Mouse (Mus musculus): ENCODE results near the gene Aph1a. TPM values are rescaled to one million over a fixed set of nuclear protein-coding genes. Genes with fewer than 3 reads are reported as not detected.

The Aph1a gene
- polyA plus RNA-seq, 1 experiment from 2014 or later, result 33.9 TPM

DNA sequence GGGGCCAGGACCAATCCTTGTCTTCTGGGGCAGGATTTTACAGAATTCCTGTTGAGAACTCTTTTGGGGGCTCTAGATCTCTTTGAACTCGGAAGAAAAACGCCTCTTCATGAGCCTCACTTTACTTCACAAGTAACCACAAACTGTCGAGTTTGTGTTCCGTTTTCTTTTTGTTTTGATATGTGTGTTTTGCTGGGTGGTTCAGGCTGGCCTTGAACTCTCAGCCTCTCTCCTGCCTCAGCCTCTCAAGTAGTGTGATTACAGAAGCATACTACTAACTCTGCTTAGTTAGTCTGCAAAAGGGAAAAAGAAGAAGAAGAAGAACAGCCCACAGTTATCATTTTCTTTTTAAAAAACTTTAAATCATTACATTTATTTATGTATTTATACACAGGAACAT is 30.4 kb downstream of the Aph1a start:
- Histone ChIP-seq H3K4me3 (no peak overlapping the region), H3K27ac (replicated peaks) (no peak overlapping the region), H3K4me1 (peaks cover 16% of the 10 kb centered on the region), H3K9ac (no peak overlapping the region), H3K4me2 (no peak overlapping the region), H3K36me3 (no peaks in the 10 kb centered on the region), H3K27me3 (replicated peaks) (no peaks in the 10 kb centered on the region), H3K9me3 (no peaks in the 10 kb centered on the region)
- no peak for ATAC-seq (ENCODE audit: extremely low read depth, insufficient number of reproducible peaks, low FRiP score, low TSS enrichment)
- WGBS, result 57% methylated on average over 4 of the region's 4 CpGs

DNA sequence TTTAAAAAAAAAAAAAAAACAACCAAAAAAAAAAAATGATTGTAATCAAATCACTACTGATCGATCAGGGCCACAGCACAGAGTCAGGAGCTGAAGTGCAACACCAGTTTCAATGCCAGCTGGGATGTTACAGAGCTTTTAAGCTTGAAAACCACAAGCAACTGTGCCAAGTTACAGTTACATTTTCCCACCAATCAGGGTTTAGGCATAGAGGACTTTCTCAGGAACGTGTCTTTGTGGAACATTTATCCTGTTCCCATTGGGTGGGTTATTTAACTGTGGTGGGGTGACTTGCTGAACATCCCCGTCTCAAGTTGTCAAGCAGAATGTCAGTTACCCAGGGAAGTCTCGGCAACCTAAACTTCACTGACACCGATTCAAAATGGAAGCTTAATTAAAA is 31.3 kb downstream of the Aph1a start:
- no peak overlapping the region for H3K4me2 ChIP-seq
- H3K4me3 ChIP-seq, result no peak overlapping the region
- ATAC-seq (ENCODE audit: extremely low read depth, insufficient number of reproducible peaks, low FRiP score, low TSS enrichment), result no peak
- H3K27me3 ChIP-seq (replicated peaks), result no peaks in the 10 kb centered on the region
- H3K27ac ChIP-seq (replicated peaks), result no peak overlapping the region
- H3K36me3 ChIP-seq, result no peaks in the 10 kb centered on the region
- peaks cover 16% of the 10 kb centered on the region for H3K4me1 ChIP-seq
- WGBS, result 71% methylated on average over 5 of the region's 5 CpGs
- H3K9me3 ChIP-seq, result no peaks in the 10 kb centered on the region
- no peak overlapping the region for H3K9ac ChIP-seq

DNA sequence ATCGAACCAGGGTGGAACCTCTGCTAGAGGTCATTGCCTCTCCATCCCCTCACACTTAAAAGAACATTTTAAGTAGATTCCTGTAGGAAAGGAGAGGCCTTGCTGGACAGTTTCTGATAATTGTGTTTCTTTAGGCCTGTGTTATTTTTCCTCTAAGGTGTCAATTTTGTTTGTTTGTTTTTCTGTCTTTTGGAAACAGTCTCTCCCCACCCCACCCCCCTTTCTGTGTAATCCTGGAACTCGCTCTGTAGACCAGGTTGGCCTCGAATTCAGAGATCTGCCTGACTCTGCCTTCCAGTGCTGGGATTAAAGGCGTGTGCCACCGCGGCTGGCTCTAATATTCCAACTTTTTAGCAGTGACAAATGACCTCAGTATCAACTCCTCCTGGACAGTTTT is 34.5 kb downstream of the Aph1a start:
- no peak for ATAC-seq (ENCODE audit: extremely low read depth, insufficient number of reproducible peaks, low FRiP score, low TSS enrichment)
- H3K4me3 ChIP-seq, result peak overlapping the region; percentile 90
- peak overlapping the region; percentile 83 for H3K4me2 ChIP-seq
- H3K9ac ChIP-seq, result peak overlapping the region; percentile 82
- peaks cover 34% of the 10 kb centered on the region for H3K4me1 ChIP-seq
- peak overlapping the region; percentile 87 for H3K27ac ChIP-seq (replicated peaks)
- H3K27me3 ChIP-seq (replicated peaks), result no peaks in the 10 kb centered on the region
- H3K9me3 ChIP-seq, result no peaks in the 10 kb centered on the region
- WGBS, result 52% methylated on average over 6 of the region's 6 CpGs
- peaks cover under 1% of the 10 kb centered on the region; the same call in 1 of the 2 replicates for H3K36me3 ChIP-seq

- peak within 1 kb of the TSS; percentile 88 for H3K27ac ChIP-seq (replicated peaks)
- H3K4me1 ChIP-seq, result peaks cover 34% of the 10 kb centered on the region
- peaks cover 6% of the 10 kb centered on the region for H3K36me3 ChIP-seq
- peak; percentile 99 for ATAC-seq (ENCODE audit: extremely low read depth, insufficient number of reproducible peaks, low FRiP score, low TSS enrichment)
- H3K9me3 ChIP-seq, result no peaks in the 10 kb centered on the region
- peak within 1 kb of the TSS; percentile 83 for H3K4me2 ChIP-seq
- H3K27me3 ChIP-seq (replicated peaks), result no peaks in the 10 kb centered on the region
- under 1% methylated on average over 49 of the region's 49 CpGs for WGBS
- H3K9ac ChIP-seq, result peak within 1 kb of the TSS; percentile 98
- H3K4me3 ChIP-seq, result peak within 1 kb of the TSS; percentile 90
These were observed 35.1 kb downstream of the Aph1a start, which contains the start of gene Anp32e for GRCm38 (mm10) chr3:95928658-95929503. TSS of gene Anp32e (plus strand) at chr3:95929246.

DNA sequence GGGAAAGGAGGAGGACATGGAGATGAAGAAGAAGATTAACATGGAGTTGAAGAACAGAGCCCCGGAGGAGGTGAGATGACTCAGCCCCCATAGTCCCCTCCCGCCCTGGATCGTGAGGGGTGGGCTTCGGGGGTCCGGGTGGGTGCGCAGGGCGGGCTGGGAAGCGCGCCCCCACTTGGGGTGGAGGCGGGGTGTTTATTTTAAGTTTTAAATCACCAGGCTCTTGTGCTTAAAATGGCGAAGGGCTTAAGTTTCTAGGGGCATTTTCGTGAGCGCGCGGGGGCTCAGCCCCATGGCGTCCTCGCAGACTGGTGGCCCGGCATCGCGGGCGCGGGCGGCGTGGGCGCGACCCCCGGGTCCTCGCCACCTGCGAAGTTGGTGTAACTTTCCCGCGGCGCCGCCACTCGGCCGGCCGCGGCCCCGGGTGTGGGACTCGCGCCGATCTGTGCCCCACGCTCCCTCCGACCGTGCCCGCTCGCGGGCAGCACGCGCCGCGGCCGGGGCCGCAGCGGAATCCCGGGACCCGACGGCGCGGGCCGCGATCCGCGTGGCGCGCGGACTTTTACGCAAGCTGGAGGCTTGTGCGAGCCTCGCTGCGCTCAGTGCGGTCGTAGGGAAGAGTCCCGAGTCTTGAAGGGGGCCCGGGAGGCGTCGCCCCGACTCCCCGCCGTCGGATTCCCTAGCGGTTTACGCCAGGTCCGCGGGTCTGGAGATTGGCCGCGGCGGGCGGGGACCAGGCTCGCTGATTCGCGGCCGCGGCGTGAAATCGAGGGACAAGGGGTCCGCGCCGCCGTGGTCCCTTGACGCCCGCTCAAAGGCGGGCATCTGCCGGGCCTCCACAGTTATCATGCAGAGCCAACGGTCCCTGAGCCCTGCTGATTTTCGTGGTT is 36.1 kb downstream of the Aph1a start:
- ATAC-seq (ENCODE audit: extremely low read depth, insufficient number of reproducible peaks, low FRiP score, low TSS enrichment), result no peak; the same call in 1 of the 2 replicates
- WGBS, result under 1% methylated on average over 105 of the region's 105 CpGs

DNA sequence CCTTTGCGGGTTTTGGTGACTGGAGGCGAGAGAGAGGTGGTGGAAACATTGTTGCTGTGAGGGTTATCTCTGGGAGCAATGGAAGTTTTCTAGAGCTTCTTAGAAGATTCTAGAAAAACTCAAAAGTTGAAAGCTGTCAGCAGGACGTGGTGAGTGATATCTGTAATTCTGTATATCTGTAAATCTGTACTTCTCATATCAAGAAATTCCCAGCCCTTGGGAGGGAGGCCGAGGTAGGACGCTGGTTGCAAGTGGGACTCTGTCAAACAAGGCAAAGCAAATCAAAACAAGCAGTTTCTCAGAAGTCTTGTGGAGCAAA is 36.7 kb downstream of the Aph1a start:
- H3K4me2 ChIP-seq, result peak overlapping the region; percentile 83
- peaks cover 34% of the 10 kb centered on the region for H3K4me1 ChIP-seq
- 0% methylated on average over 5 of the region's 5 CpGs for WGBS
- no peaks in the 10 kb centered on the region for H3K9me3 ChIP-seq
- H3K27ac ChIP-seq (replicated peaks), result peak overlapping the region; percentile 88
- ATAC-seq (ENCODE audit: extremely low read depth, insufficient number of reproducible peaks, low FRiP score, low TSS enrichment), result no peak
- H3K27me3 ChIP-seq (replicated peaks), result no peaks in the 10 kb centered on the region
- H3K9ac ChIP-seq, result peak overlapping the region; percentile 98
- H3K36me3 ChIP-seq, result peaks cover 22% of the 10 kb centered on the region
- H3K4me3 ChIP-seq, result peak overlapping the region; percentile 90

More for the DNA sequence above, 36.1 kb downstream of the Aph1a start:
- Histone ChIP-seq H3K4me3 (peak overlapping the region; percentile 90), H3K9ac (peak overlapping the region; percentile 98), H3K27ac (replicated peaks) (peak overlapping the region; percentile 88), H3K4me1 (peaks cover 34% of the 10 kb centered on the region), H3K36me3 (peaks cover 16% of the 10 kb centered on the region), H3K27me3 (replicated peaks) (no peaks in the 10 kb centered on the region), H3K9me3 (no peaks in the 10 kb centered on the region), H3K4me2 (peak overlapping the region; percentile 83)

DNA sequence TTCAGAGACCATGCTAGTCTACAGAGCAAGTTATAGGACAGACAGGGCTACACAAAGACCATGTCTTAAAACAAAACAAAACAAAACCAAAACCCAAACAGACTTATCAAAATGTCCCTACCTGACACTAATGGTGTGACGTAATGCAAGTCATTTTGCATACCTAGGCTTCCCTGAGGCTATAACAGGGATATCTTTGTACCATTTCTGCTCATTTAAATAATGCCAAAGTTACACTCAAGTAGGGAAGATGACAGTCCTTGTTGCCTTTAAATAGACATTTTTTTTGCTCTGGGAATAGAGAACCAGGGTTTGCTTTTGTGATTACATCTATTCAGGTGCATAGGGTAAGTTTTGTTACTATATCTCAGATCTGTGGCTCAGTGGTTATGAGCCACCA is 37.7 kb downstream of the Aph1a start:
- H3K9ac ChIP-seq, result no peak overlapping the region
- peaks cover 34% of the 10 kb centered on the region for H3K4me1 ChIP-seq
- H3K4me2 ChIP-seq, result peak overlapping the region; percentile 83
- H3K36me3 ChIP-seq, result peaks cover 30% of the 10 kb centered on the region
- no peaks in the 10 kb centered on the region for H3K9me3 ChIP-seq
- 92% methylated on average over 1 of the region's 1 CpGs for WGBS
- no peaks in the 10 kb centered on the region for H3K27me3 ChIP-seq (replicated peaks)
- ATAC-seq (ENCODE audit: extremely low read depth, insufficient number of reproducible peaks, low FRiP score, low TSS enrichment), result no peak
- H3K4me3 ChIP-seq, result no peak overlapping the region; the same call in 1 of the 2 replicates
- no peak overlapping the region for H3K27ac ChIP-seq (replicated peaks)

GRCm38 (mm10) chr3:95932157-95932556 is 38.4 kb downstream of the Aph1a start:
- Histone ChIP-seq H3K36me3 (peaks cover 37% of the 10 kb centered on the region), H3K27ac (replicated peaks) (no peak overlapping the region), H3K9ac (no peak overlapping the region), H3K27me3 (replicated peaks) (no peaks in the 10 kb centered on the region), H3K4me2 (no peak overlapping the region), H3K9me3 (no peaks in the 10 kb centered on the region), H3K4me3 (no peak overlapping the region), H3K4me1 (peaks cover 34% of the 10 kb centered on the region)
- ATAC-seq (ENCODE audit: extremely low read depth, insufficient number of reproducible peaks, low FRiP score, low TSS enrichment), result no peak
- 62% methylated on average over 1 of the region's 1 CpGs for WGBS

GRCm38 (mm10) chr3:95932566-95932965 is 38.8 kb downstream of the Aph1a start:
- Histone ChIP-seq H3K36me3 (peaks cover 41% of the 10 kb centered on the region), H3K4me1 (peaks cover 34% of the 10 kb centered on the region), H3K27ac (replicated peaks) (no peak overlapping the region), H3K9ac (no peak overlapping the region), H3K4me2 (no peak overlapping the region), H3K27me3 (replicated peaks) (no peaks in the 10 kb centered on the region), H3K9me3 (no peaks in the 10 kb centered on the region), H3K4me3 (no peak overlapping the region)
- no peak for ATAC-seq (ENCODE audit: extremely low read depth, insufficient number of reproducible peaks, low FRiP score, low TSS enrichment)
- WGBS, result 89% methylated on average over 7 of the region's 7 CpGs

- Histone ChIP-seq H3K27me3 (replicated peaks) (no peaks in the 10 kb centered on the region), H3K4me2 (no peak overlapping the region), H3K4me1 (peaks cover 31% of the 10 kb centered on the region), H3K36me3 (peaks cover 47% of the 10 kb centered on the region), H3K9me3 (no peaks in the 10 kb centered on the region), H3K4me3 (no peak overlapping the region), H3K27ac (replicated peaks) (no peak overlapping the region), H3K9ac (no peak overlapping the region)
- WGBS, result 88% methylated on average over 7 of the region's 7 CpGs
- no peak for ATAC-seq (ENCODE audit: extremely low read depth, insufficient number of reproducible peaks, low FRiP score, low TSS enrichment)
These were observed 39.5 kb downstream of the Aph1a start for GRCm38 (mm10) chr3:95933111-95933750.

GRCm38 (mm10) chr3:95934448-95934847 is 40.7 kb downstream of the Aph1a start:
- no peaks in the 10 kb centered on the region for H3K9me3 ChIP-seq
- 80% methylated on average over 1 of the region's 1 CpGs for WGBS
- no peak for ATAC-seq (ENCODE audit: extremely low read depth, insufficient number of reproducible peaks, low FRiP score, low TSS enrichment)
- H3K27me3 ChIP-seq (replicated peaks), result no peaks in the 10 kb centered on the region
- H3K4me1 ChIP-seq, result peaks cover 27% of the 10 kb centered on the region
- H3K4me3 ChIP-seq, result no peak overlapping the region
- peaks cover 59% of the 10 kb centered on the region for H3K36me3 ChIP-seq
- no peak overlapping the region for H3K9ac ChIP-seq
- H3K27ac ChIP-seq (replicated peaks), result no peak overlapping the region
- H3K4me2 ChIP-seq, result no peak overlapping the region
